Mouse (Mus musculus) intestine, embryonic 15.5 days (tissue): ENCODE results near the gene Pwp2. TPM values are rescaled to one million over a fixed set of nuclear protein-coding genes. Genes with fewer than 3 reads are reported as not detected.
A peak's percentile ranks its signal among the peaks of the same experiment; 100 is the strongest.

Experiments
- ATAC-seq: fragments of 200-750 bp; cut with Nextera tagmentation; 2 replicates; pipeline ENCODE4 v1.8.0; 2017; ENCODE audit warnings: moderate TSS enrichment, moderate library complexity
- H3K27ac ChIP-seq: fragments of 300-500 bp; sonication (generic); 2 replicates; pipeline ENCODE4 v1.5.1; 2015; ENCODE audit warnings: mild to moderate bottlenecking, inconsistent platforms
- H3K27me3 ChIP-seq: fragments of 300-500 bp; sonication (generic); replicated peaks from 2 replicates; pipeline ENCODE4 v1.6.1; 2015; ENCODE audit warnings: inconsistent platforms
- H3K36me3 ChIP-seq: fragments of 300-500 bp; sonication (generic); 2 replicates; pipeline ENCODE4 v1.6.1; 2015; ENCODE audit warnings: inconsistent platforms
- H3K4me1 ChIP-seq: fragments of 300-500 bp; sonication (generic); replicated peaks from 2 replicates; pipeline ENCODE4 v1.6.1; 2015; ENCODE audit warnings: inconsistent platforms
- H3K4me2 ChIP-seq: fragments of 300-500 bp; sonication (generic); replicated peaks from 2 replicates; pipeline ENCODE4 v1.6.1; 2015; ENCODE audit warnings: mild to moderate bottlenecking, inconsistent platforms
- H3K4me3 ChIP-seq: fragments of 300-500 bp; sonication (generic); replicated peaks from 2 replicates; pipeline ENCODE4 v1.5.1; 2015; ENCODE audit warnings: inconsistent platforms
- H3K9ac ChIP-seq: fragments of 300-500 bp; sonication (generic); 2 replicates; pipeline ENCODE4 v1.6.1; 2015; ENCODE audit warnings: inconsistent platforms
- H3K9me3 ChIP-seq: fragments of 300-500 bp; sonication (generic); 2 replicates; pipeline ENCODE4 v1.6.1; 2016; ENCODE audit warnings: inconsistent platforms
- WGBS: fragments of 180-500 bp; shearing (Covaris S2); methylation state at CpG from one replicate; pipeline ENCODE4 v1.1.7; 2015; 5-methylcytosine and 5-hydroxymethylcytosine counted together
- polyA plus RNA-seq: library from polyadenylated mRNA; unstranded; fragments of >200 nt; fragmentation: Nextera tagmentation; extraction: Ambion mirVana; gene quantifications from 2 replicates; pipeline ENCODE4 v1.2.1, GENCODE M21; 2015

Pwp2 gene
- polyA plus RNA-seq, 1 experiment from 2014 or later = 17.7 TPM

GRCm38 (mm10) chr10:78169281-78170042 lies 15.5 kb downstream of the Pwp2 start, which contains the start of gene D10Jhu81e:
TSS of gene D10Jhu81e (minus strand) at chr10:78169782.
- peaks cover 37% of the 10 kb centered on the region for H3K36me3 ChIP-seq
- H3K9ac ChIP-seq = peak within 1 kb of the TSS; percentile 82
- peak within 1 kb of the TSS; percentile 72 for H3K27ac ChIP-seq
- H3K4me2 ChIP-seq = peak within 1 kb of the TSS; percentile 65
- peak within 1 kb of the TSS; percentile 82 for H3K4me3 ChIP-seq
- ATAC-seq = peak; percentile 98
- no peaks in the 10 kb centered on the region for H3K27me3 ChIP-seq
- no peaks in the 10 kb centered on the region for H3K9me3 ChIP-seq
- peaks cover 14% of the 10 kb centered on the region for H3K4me1 ChIP-seq
- WGBS = under 1% methylated on average over 50 of the region's 50 CpGs

DNA sequence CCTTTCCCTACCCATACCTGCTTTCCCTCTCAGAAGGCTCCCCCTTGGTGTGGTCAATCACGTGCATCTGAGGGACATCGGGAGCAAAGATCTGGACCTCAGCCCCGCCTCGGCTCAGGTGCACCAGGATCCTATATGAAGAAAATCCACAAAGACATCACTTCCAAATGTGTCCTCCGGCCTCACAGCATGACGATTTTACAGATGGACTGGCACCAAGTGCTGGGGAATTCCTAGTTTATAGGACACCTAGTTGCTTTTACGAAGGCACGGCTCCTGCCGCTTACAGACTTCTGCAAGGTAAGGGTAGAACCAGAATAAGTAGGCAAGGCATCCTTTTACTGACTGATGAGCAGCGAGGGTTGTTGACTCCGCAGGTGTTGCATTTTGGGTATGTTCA lies 16.2 kb downstream of the Pwp2 start:
- WGBS = 82% methylated on average over 11 of the region's 11 CpGs
- H3K4me2 ChIP-seq = peak overlapping the region; percentile 65
- peaks cover 35% of the 10 kb centered on the region for H3K36me3 ChIP-seq
- peaks cover 14% of the 10 kb centered on the region for H3K4me1 ChIP-seq
- H3K27ac ChIP-seq = no peak overlapping the region
- ATAC-seq = no peak
- peak overlapping the region; percentile 82 for H3K4me3 ChIP-seq
- H3K9me3 ChIP-seq = no peaks in the 10 kb centered on the region
- peak overlapping the region; percentile 82 for H3K9ac ChIP-seq
- no peaks in the 10 kb centered on the region for H3K27me3 ChIP-seq

DNA sequence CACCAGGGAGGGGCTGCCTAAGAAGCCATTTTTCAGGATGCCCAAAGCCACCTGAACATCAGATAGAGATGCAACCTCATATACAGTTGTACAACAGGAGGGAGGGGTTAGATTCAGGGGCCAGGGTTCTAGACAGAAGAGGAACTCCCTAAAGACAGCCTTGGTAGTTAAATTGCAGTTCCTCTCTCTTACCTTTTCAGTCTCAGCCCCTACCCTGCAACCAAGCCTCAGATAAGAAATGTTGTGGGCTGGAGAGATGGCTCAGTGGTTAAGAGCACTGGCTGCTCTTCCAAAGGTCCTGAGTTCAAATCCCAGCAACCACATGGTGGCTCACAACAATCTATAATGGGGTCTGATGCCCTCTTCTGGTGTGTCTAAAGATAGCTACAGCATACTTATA lies 17.2 kb downstream of the Pwp2 start:
- H3K4me2 ChIP-seq = no peak overlapping the region
- H3K27me3 ChIP-seq = no peaks in the 10 kb centered on the region
- no peak overlapping the region for H3K27ac ChIP-seq
- H3K36me3 ChIP-seq = peaks cover 28% of the 10 kb centered on the region
- no peak overlapping the region for H3K9ac ChIP-seq
- no peak for ATAC-seq
- no peak overlapping the region for H3K4me3 ChIP-seq
- peaks cover 14% of the 10 kb centered on the region for H3K4me1 ChIP-seq
- no peaks in the 10 kb centered on the region for H3K9me3 ChIP-seq

GRCm38 (mm10) chr10:78167333-78167732 lies 17.6 kb downstream of the Pwp2 start:
- Histone ChIP-seq H3K4me3 (no peak overlapping the region), H3K9ac (no peak overlapping the region), H3K9me3 (no peaks in the 10 kb centered on the region), H3K4me2 (no peak overlapping the region), H3K27me3 (no peaks in the 10 kb centered on the region), H3K27ac (no peak overlapping the region), H3K36me3 (peaks cover 28% of the 10 kb centered on the region), H3K4me1 (peaks cover 14% of the 10 kb centered on the region)
- WGBS = 91% methylated on average over 7 of the region's 7 CpGs
- ATAC-seq = no peak

DNA sequence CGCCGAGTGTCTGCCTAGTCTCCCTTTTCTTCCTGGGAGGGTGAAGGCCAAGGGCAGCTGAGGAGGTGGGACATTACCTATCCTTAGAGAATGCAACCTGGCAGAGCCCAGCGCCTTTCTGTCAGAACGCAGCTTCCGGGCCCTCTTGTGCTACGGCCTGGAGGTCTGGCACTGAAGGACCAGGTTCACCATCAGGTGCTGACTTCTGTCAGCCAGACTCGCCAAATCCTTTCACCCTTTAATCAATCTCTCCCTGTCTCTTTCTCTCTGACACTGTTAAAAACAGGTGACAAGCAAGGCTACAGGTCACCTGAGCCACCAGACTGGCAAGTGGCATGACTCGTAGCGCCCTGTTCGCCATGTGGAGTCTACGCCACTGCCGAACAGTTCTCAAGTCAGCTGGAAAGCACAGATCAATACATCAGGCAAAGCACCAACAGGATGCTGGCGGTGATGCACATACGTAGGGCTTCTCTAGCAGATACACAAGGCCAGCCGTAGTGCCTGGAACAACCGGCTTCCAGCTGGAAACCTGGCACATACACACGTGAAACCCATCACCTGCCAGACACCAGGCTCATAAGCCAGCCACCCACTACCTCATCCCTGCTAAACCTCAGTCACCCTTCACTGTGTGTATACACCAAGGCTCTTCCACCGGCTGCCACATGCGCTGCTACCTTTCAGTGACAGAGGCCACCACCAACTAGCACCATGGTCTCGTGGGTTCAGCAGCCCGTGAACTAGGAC lies 19.5 kb downstream of the Pwp2 start:
- H3K9ac ChIP-seq = no peak overlapping the region
- peaks cover 24% of the 10 kb centered on the region; the same call in 1 of the 2 replicates for H3K36me3 ChIP-seq
- ATAC-seq = no peak
- WGBS = 92% methylated on average over 21 of the region's 21 CpGs
- no peaks in the 10 kb centered on the region for H3K9me3 ChIP-seq
- no peak overlapping the region for H3K27ac ChIP-seq
- H3K4me1 ChIP-seq = peaks cover 14% of the 10 kb centered on the region
- H3K4me3 ChIP-seq = no peak overlapping the region
- no peaks in the 10 kb centered on the region for H3K27me3 ChIP-seq
- no peak overlapping the region for H3K4me2 ChIP-seq

DNA sequence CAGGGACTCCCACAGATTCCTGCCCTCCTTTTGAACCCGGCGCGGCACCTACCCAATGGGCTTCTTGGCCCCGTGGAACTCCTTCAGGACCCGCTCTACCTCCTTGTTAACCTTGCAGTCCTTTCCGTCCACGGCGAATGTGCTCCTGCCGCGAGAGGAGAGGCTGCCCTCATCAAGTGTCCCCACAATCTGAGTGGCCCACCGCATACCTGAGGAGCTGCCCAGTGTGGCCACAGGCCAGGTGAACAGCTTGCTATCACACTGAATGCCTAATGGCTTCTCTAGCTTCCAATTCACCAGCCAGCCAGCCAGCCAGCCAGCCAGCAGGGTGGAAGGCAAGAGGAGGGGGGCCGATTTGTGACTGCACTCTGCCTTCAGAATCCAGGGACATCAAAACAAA lies 20.2 kb downstream of the Pwp2 start:
- peaks cover 12% of the 10 kb centered on the region for H3K4me1 ChIP-seq
- peaks cover 24% of the 10 kb centered on the region; the same call in 1 of the 2 replicates for H3K36me3 ChIP-seq
- H3K9ac ChIP-seq = no peak overlapping the region
- 90% methylated on average over 12 of the region's 12 CpGs for WGBS
- H3K27ac ChIP-seq = no peak overlapping the region
- no peak overlapping the region for H3K4me3 ChIP-seq
- no peaks in the 10 kb centered on the region for H3K27me3 ChIP-seq
- no peak overlapping the region for H3K4me2 ChIP-seq
- no peak for ATAC-seq
- no peaks in the 10 kb centered on the region for H3K9me3 ChIP-seq

GRCm38 (mm10) chr10:78163923-78164322 lies 21.0 kb downstream of the Pwp2 start:
- Histone ChIP-seq H3K4me1 (peaks cover 16% of the 10 kb centered on the region), H3K4me2 (no peak overlapping the region), H3K36me3 (peaks cover 24% of the 10 kb centered on the region; the same call in 1 of the 2 replicates), H3K4me3 (no peak overlapping the region), H3K27me3 (no peaks in the 10 kb centered on the region), H3K27ac (no peak overlapping the region), H3K9ac (no peak overlapping the region), H3K9me3 (no peaks in the 10 kb centered on the region)
- no peak for ATAC-seq
- 20% methylated on average over 4 of the region's 4 CpGs for WGBS

DNA sequence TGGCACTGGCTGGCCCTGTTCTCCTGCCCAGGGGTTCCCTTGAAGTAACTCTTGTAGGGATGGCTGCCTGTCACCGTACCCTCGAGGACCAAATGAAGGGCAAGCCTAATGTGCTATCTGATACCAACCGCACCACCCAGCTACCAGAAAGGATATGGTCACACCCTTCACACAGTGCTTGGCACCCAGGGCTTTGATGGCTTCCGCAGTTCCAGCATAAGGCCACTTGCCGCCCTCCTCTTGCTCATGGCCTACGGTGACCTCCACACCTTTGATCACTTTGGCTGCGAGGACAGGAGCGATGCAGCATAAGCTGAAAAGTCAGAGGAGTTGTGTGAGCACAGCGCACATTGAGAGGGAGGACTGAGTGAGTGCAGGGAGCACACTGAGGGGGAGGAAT lies 21.7 kb downstream of the Pwp2 start:
- Histone ChIP-seq H3K4me2 (no peak overlapping the region), H3K4me1 (peaks cover 9% of the 10 kb centered on the region), H3K4me3 (no peak overlapping the region), H3K27me3 (no peaks in the 10 kb centered on the region), H3K27ac (no peak overlapping the region), H3K9me3 (no peaks in the 10 kb centered on the region), H3K36me3 (peaks cover 24% of the 10 kb centered on the region; the same call in 1 of the 2 replicates), H3K9ac (no peak overlapping the region)
- WGBS = 95% methylated on average over 9 of the region's 9 CpGs
- ATAC-seq = no peak

DNA sequence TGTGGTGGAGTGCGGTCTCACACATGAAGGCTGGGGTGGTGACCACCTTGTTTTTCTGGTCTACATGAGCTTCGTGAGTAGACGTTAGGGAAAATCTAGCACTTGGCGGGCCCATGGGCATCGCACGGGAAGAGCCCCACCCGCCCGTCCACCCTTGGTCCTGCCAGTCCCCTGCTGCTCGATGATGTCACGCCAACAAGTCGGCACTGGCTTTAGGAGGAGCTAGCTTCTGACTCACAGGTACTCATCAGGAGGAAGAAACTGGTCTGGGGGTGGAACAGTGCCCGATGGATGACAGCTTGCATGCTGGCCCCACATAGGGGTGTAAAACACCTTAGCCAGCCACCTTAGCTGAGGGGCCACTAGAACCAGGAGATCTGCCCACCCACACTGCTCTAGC lies 22.3 kb downstream of the Pwp2 start:
- no peak for ATAC-seq
- Histone ChIP-seq H3K36me3 (peaks cover 24% of the 10 kb centered on the region; the same call in 1 of the 2 replicates), H3K4me2 (no peak overlapping the region), H3K27ac (no peak overlapping the region), H3K9me3 (no peaks in the 10 kb centered on the region), H3K9ac (no peak overlapping the region), H3K4me3 (no peak overlapping the region), H3K4me1 (peaks cover 7% of the 10 kb centered on the region), H3K27me3 (no peaks in the 10 kb centered on the region)
- 93% methylated on average over 12 of the region's 12 CpGs for WGBS

DNA sequence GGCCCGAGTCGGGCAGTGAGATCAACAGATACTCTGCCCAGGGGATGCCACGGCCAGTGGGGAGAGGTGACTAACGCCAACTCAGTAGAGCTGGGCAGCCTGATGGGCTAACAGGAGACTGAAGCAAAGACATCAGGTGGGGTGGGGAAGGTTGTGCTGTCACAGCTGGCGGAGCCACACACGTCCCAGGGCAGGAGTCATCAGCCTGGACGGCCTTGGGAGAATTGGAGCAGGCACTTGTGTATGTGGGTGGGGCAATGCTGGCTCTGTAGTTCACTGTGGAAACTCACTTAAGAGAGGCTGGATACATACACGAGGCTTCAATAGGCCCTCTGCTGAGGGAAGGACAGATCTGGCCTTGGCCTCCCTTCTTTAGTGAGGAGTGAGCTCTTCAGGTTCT lies 23.9 kb downstream of the Pwp2 start:
- no peak for ATAC-seq
- no peaks in the 10 kb centered on the region for H3K27me3 ChIP-seq
- 0 out of 2 replicates have a peak, but pooled peaks cover 19% of the 10 kb centered on the region for H3K36me3 ChIP-seq
- 82% methylated on average over 8 of the region's 8 CpGs for WGBS
- H3K27ac ChIP-seq = no peak overlapping the region
- no peaks in the 10 kb centered on the region for H3K9me3 ChIP-seq
- no peak overlapping the region for H3K4me2 ChIP-seq
- H3K9ac ChIP-seq = no peak overlapping the region
- no peak overlapping the region for H3K4me3 ChIP-seq
- H3K4me1 ChIP-seq = peaks cover 7% of the 10 kb centered on the region

DNA sequence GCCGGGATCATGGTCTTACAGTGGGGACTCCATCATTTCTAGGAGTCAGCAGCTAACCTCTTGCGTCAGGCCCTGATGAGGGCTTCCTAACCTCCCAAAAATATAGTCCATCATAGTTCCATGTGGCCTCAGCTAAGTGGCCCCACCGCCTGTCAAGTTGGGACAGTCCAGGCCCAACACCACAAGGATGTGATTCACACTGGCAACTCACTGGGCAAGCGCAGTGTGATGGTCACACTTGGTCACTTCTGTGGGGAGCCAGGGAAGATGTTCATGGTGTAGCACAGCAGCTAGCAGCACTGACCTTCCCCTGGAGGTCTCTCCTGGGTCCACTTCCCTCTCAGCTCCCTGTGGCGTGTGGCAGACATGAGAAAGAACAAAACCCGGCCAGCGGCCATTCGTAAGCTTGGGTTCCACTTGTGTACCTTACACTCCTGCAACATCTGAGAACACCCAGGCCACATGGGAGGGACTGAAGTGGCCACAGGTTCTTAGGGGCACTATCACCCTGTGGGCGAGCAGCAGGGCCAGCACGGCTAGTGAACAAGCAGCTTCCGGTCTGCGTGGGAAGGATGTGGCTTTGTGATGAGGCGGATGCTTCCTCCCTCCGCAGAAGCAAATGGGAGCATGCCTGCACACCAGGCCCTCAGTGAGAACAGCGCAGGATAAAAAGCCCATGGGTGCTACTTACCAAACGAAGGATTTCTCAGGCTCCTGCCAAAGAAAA lies 24.4 kb downstream of the Pwp2 start:
- Histone ChIP-seq H3K4me2 (no peak overlapping the region), H3K4me3 (no peak overlapping the region), H3K27me3 (no peaks in the 10 kb centered on the region), H3K36me3 (0 out of 2 replicates have a peak, but pooled peaks cover 14% of the 10 kb centered on the region), H3K27ac (no peak overlapping the region), H3K4me1 (peaks cover 7% of the 10 kb centered on the region), H3K9me3 (no peaks in the 10 kb centered on the region), H3K9ac (no peak overlapping the region)
- ATAC-seq = 0 out of 2 replicates have a peak, but pooled peaks have one; percentile 4
- 86% methylated on average over 16 of the region's 16 CpGs for WGBS

GRCm38 (mm10) chr10:78159906-78160305 lies 25.0 kb downstream of the Pwp2 start:
- WGBS = 4% methylated on average over 7 of the region's 7 CpGs
- Histone ChIP-seq H3K27me3 (no peaks in the 10 kb centered on the region), H3K4me2 (peak overlapping the region; percentile 54), H3K36me3 (0 out of 2 replicates have a peak, but pooled peaks cover 10% of the 10 kb centered on the region), H3K4me1 (peaks cover 7% of the 10 kb centered on the region), H3K27ac (peak overlapping the region; percentile 64), H3K9me3 (no peaks in the 10 kb centered on the region), H3K9ac (no peak overlapping the region), H3K4me3 (peak overlapping the region; percentile 12; the same call in 1 of the 2 replicates)
- ATAC-seq = peak; percentile 83
